Mouse (Mus musculus): Measurements from ENCODE around the gene Olfr878. TPM values are rescaled to one million over a fixed set of nuclear protein-coding genes. Genes with fewer than 3 reads are reported as not detected.

Olfr878 gene
- under 1 TPM in 1 of 2 experiments, not detected in 1; 0.21 TPM for polyA plus RNA-seq (2017; shearing (Covaris generic))

GRCm38 (mm10) chr9:37917540-37917939 lies at the start of gene Olfr878:
Gene Olfr878 (plus strand): TSS chr9:37917840.
- ATAC-seq = no peak

DNA sequence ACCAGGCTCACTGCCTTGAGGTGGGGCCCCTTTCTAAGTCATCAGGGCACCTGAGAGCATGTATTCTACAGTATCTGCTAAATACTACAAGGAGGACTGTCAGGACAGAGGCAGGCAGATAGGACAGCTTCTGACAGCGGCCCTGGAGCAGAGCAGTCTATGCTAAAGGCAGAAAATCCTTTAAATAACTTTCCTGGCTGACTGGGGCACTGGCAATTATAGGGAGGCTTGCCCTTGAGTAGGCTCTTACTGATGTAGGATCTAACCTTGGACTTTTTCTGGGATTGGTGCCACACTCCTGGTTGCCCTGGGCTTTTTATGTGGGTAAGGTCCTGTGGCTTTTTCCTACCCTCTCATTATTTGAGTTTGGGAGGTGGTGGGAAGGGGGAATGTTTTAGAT lies 47.4 kb upstream of the Olfr878 start:
- ATAC-seq = no peak

DNA sequence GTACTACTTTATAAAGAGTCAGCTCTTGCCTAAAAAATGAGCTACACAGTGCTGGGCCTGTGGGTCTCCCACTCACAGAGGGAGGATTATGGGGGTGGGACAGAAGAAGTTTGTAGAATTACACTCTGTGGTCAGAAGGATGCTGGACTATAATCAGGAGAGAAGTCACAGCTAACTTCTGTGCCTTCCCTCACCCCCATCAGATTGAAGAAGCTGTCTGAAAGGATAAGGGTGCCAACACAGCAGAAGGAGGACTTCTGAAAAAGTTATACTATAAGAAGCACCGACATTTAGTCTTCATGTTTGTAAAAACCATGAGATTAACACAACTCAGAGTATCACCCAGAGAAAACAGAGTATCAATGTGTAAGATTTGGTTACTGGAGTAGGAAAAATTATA lies 46.5 kb upstream of the Olfr878 start:
- no peak for ATAC-seq

DNA sequence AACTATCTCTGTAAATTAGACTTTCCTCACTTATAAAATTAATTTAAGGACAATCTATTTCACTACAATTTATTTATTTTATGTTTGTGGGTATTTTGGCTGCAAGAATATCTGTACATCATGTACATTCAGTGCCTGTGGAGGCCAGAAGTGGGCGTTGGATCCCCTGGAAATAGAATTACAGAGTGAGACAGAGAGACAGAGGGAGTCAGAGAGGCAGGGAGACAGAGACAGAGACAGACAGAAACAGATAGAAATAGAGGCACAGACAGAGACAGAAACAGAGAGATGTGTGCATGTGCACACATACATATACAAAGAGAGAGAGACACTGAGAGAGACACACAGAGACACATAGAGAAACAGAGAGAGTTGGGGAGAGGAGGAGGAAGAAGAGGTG lies 46.1 kb upstream of the Olfr878 start:
- no peak for ATAC-seq

DNA sequence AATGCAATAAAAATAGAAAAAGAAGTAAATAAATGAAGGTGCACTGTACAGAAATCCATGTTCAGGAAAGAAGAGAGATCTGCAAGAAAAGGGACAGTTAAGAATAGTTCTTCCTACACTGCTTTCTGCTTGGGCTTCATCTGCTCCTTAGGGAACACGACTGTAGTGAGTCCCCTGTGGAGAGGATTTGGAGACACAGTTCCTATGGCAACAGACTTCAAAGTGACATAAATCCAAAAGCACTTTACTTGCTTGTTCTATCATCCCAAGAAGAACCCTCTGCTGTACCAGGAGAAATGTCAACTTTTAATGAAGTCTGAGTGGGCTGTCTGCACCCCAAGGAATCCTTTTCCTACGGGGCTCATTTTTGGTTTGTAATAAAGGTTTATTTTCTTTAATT lies 26.7 kb upstream of the Olfr878 start:
- no peak for ATAC-seq

- no peak for ATAC-seq
Observed at GRCm38 (mm10) chr9:37896661-37897060, 21.0 kb upstream of the Olfr878 start, which contains the start of gene Olfr145. Gene Olfr145 (plus strand): TSS chr9:37896724.

- ATAC-seq = no peak
Observed at GRCm38 (mm10) chr9:37905555-37905954, 12.1 kb upstream of the Olfr878 start.

DNA sequence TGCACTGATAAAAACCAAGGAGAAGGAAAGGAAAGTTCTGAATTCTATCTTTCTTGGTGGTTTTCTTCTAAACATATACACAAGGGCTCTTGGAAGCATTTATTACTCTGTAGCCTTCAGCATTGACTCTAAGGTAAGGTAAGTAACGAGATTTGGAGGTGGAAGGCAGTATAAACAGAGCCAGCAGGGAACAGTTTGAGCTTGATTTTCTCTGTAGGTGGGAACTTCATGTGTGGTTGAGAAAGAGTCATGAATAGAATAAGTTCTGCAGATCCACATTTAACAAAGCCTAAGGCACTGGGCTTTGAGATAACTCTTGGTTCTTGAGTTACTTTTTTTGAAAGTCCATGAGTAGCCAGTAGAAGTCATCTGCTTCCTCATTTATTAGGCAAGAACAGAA lies 378 bp downstream of the Olfr878 start:
- no peak for ATAC-seq

DNA sequence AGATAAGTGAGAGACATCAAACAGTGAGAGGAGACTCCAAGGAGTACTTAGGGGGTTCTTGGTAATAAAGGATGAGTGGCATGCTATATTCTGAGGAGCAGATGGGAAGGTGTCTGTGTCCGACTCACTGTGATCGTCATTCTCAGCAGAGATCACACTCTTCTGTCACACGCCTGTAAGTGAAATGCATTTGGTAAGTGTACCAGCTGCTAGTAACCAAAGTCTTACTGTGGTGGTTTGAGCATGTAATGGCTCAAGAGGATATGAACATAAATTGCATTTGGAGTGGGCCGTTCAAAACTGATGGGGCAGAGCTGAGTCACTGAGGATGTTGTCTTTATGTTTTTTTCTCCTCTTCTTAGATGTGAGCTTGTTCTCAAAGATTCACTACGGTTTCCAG lies 6.6 kb downstream of the Olfr878 start:
- ATAC-seq = no peak

GRCm38 (mm10) chr9:37925445-37925844 lies 7.8 kb downstream of the Olfr878 start:
- no peak for ATAC-seq

GRCm38 (mm10) chr9:37926019-37927013 lies 8.7 kb downstream of the Olfr878 start:
- no peak for ATAC-seq

DNA sequence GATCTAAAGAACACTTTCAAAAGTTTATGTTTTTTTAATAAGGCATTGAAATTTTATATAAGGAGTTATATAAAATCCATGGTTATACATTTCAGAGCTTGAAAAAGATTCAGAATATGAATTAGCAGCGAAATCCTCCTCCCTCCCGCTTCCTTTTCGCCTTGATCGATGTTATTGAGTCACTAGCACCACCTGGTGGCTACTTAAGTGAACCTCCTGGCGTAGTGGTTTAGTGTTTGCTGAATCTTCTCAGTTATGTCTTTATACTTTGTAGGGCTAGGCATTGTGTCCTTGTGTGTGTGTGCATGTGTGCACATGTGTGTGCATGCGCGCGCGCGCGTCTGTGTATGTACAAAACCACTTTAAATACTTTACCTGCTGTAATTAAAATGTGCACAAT lies 14.9 kb downstream of the Olfr878 start:
- no peak for ATAC-seq

DNA sequence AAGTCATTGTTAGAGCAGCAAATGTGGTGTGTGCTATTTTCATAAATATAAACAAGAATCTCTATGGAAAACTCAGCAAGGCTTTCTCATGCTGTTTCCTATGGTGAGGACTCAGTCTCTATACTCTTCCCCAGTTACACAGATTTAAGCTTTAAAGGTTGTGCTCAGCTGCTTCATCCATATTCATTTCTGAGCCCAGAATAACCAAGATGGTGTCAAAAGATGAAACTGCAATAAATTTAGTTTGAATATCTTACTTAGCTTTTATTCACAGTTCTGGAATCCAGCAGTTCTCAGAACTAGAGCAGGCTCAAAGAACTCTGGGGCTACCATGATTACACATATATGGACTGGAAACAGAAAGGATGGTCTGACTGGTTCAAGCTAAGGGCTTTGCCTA lies 16.5 kb downstream of the Olfr878 start:
- no peak for ATAC-seq

DNA sequence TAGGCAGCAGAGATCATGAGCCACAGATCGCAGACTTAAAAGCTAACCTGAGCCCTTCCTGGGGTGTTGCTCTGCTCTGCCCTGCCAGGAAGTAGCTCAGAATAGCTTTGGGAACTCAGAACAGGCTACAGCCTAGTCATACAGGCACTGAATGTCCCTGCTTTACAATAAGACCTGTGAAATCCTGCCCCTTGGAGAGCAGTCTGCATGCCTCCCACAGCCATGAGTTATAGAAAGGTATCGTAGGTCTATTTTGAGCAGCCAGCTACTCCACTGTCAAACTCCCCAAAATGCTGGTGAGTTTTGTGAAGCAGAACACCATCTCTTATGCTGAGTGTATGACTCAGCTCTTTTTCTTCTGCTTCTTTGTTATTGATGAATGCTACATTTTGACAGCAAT lies 23.5 kb downstream of the Olfr878 start:
- ATAC-seq = no peak

Other genes starting within 250 kb of the Olfr878 start
- not detected for gene Panx3, start 248.6 kb upstream of the Olfr878 start, polyA plus RNA-seq (2017; shearing (Covaris generic))
- under 1 TPM in 1 of 2 experiments, not detected in 1; 0.41 TPM for gene Olfr160, start 201.6 kb upstream of the Olfr878 start, polyA plus RNA-seq (2017; shearing (Covaris generic))
- not detected for gene Olfr874, start 172.7 kb upstream of the Olfr878 start, polyA plus RNA-seq (2017; shearing (Covaris generic))
- gene Olfr875, start 146.0 kb upstream of the Olfr878 start, polyA plus RNA-seq (2017; shearing (Covaris generic)) = not detected
- gene Olfr876, start 114.8 kb upstream of the Olfr878 start, polyA plus RNA-seq (2017; shearing (Covaris generic)) = under 1 TPM; 0.10 to 0.20 TPM
- gene Olfr877, start 63.6 kb upstream of the Olfr878 start, polyA plus RNA-seq (2017; shearing (Covaris generic)) = not detected
- under 1 TPM; 0.11 to 0.15 TPM for gene Olfr145, start 21.1 kb upstream of the Olfr878 start, polyA plus RNA-seq (2017; shearing (Covaris generic))
- gene Olfr881, start 74.0 kb downstream of the Olfr878 start, polyA plus RNA-seq (2017; shearing (Covaris generic)) = under 1 TPM in 1 of 2 experiments, not detected in 1; 0.16 TPM
- gene Olfr883, start 108.0 kb downstream of the Olfr878 start, polyA plus RNA-seq (2017; shearing (Covaris generic)) = not detected
- not detected for gene Olfr884, start 128.7 kb downstream of the Olfr878 start, polyA plus RNA-seq (2017; shearing (Covaris generic))
- gene Olfr885, start 143.5 kb downstream of the Olfr878 start, polyA plus RNA-seq (2017; shearing (Covaris generic)) = not detected
- not detected for gene Olfr887, start 166.2 kb downstream of the Olfr878 start, polyA plus RNA-seq (2017; shearing (Covaris generic))
- not detected for gene Olfr888, start 190.3 kb downstream of the Olfr878 start, polyA plus RNA-seq (2017; shearing (Covaris generic))
- under 1 TPM in 1 of 2 experiments, not detected in 1; 0.05 TPM for gene Olfr889, start 197.4 kb downstream of the Olfr878 start, polyA plus RNA-seq (2017; shearing (Covaris generic))
- under 1 TPM in 1 of 2 experiments, not detected in 1; 0.17 TPM for gene Olfr890, start 224.7 kb downstream of the Olfr878 start, polyA plus RNA-seq (2017; shearing (Covaris generic))